Mouse (Mus musculus) testis, adult 2 months (tissue): ENCODE measurements around the gene Gcnt3. TPM values are rescaled to one million over a fixed set of nuclear protein-coding genes. Genes with fewer than 3 reads are reported as not detected.

Experiments used
- H3K27ac ChIP-seq: fragments of 200-500 bp; 2 replicates; pipeline ENCODE4 v1.5.1; 2012; ENCODE audit warnings: low read depth, low read length; ENCODE audit not compliant: control insufficient read depth, insufficient read depth
- H3K27me3 ChIP-seq: fragments of 200-500 bp; 2 replicates; pipeline ENCODE4 v1.6.1; 2012; ENCODE audit warnings: mild to moderate bottlenecking, low read length, moderate library complexity; ENCODE audit not compliant: control insufficient read depth, insufficient read depth
- H3K36me3 ChIP-seq: fragments of 200-500 bp; 2 replicates; pipeline ENCODE4 v1.6.1; 2012; ENCODE audit warnings: mild to moderate bottlenecking, low read length; ENCODE audit not compliant: control insufficient read depth, insufficient read depth
- H3K4me1 ChIP-seq: fragments of 200-500 bp; 2 replicates; pipeline ENCODE4 v1.6.1; 2012; ENCODE audit warnings: low read length; ENCODE audit not compliant: control insufficient read depth, insufficient read depth
- H3K4me3 ChIP-seq: fragments of 200-500 bp; 2 replicates; pipeline ENCODE4 v1.5.1; 2012; ENCODE audit warnings: low read depth, mild to moderate bottlenecking, low read length, moderate library complexity, mixed read lengths; ENCODE audit not compliant: control insufficient read depth
- CTCF ChIP-seq: fragments of 200-500 bp; IDR thresholded peaks from 2 replicates; pipeline ENCODE4 v1.5.1; 2012; ENCODE audit warnings: low read depth, mild to moderate bottlenecking, inconsistent platforms, low read length, moderate library complexity; ENCODE audit not compliant: control insufficient read depth, insufficient read depth, insufficient replicate concordance
- POLR2A ChIP-seq: fragments of 200-500 bp; IDR thresholded peaks from 2 replicates; pipeline ENCODE4 v1.6.1; 2012; ENCODE audit warnings: low read depth, mild to moderate bottlenecking, inconsistent platforms, low read length, moderate library complexity; ENCODE audit not compliant: control insufficient read depth
- polyA plus RNA-seq: library from polyadenylated mRNA; depleted of rRNA; stranded (reverse); fragments of >200 nt; gene quantifications from 2 replicates; pipeline ENCODE4 v1.2.3, GENCODE M21; 2012; rRNA removed

The Gcnt3 gene
- 5.0 TPM in 2 replicates for polyA plus RNA-seq

GRCm38 (mm10) chr9:70037988-70038387, at the start of gene Gcnt3:
Gene Gcnt3, minus strand, starts transcription at chr9:70038088.
- H3K4me1 ChIP-seq, result no peaks in the 10 kb centered on the region
- TF ChIP-seq POLR2A, result no peak
- no peak for TF ChIP-seq CTCF
- no peaks in the 10 kb centered on the region for H3K36me3 ChIP-seq
- no peak within 1 kb of the TSS for H3K27ac ChIP-seq
- H3K4me3 ChIP-seq, result no peak within 1 kb of the TSS
- H3K27me3 ChIP-seq, result no peaks in the 10 kb centered on the region

GRCm38 (mm10) chr9:70087379-70087778, 49.5 kb upstream of the Gcnt3 start:
- no peak overlapping the region for H3K4me3 ChIP-seq
- no peak overlapping the region for H3K27ac ChIP-seq
- no peaks in the 10 kb centered on the region for H3K27me3 ChIP-seq
- no peak for TF ChIP-seq POLR2A
- no peak for TF ChIP-seq CTCF
- H3K36me3 ChIP-seq, result no peaks in the 10 kb centered on the region
- H3K4me1 ChIP-seq, result peaks cover 1% of the 10 kb centered on the region; the same call in 1 of the 2 replicates

GRCm38 (mm10) chr9:70086091-70086490, 48.2 kb upstream of the Gcnt3 start:
- H3K4me3 ChIP-seq, result no peak overlapping the region
- no peaks in the 10 kb centered on the region for H3K36me3 ChIP-seq
- peaks cover 5% of the 10 kb centered on the region for H3K4me1 ChIP-seq
- no peak overlapping the region for H3K27ac ChIP-seq
- H3K27me3 ChIP-seq, result no peaks in the 10 kb centered on the region
- TF ChIP-seq CTCF (no peak), POLR2A (no peak)

- Histone ChIP-seq H3K27me3 (no peaks in the 10 kb centered on the region), H3K27ac (no peak overlapping the region), H3K4me3 (no peak overlapping the region), H3K36me3 (no peaks in the 10 kb centered on the region), H3K4me1 (peaks cover 5% of the 10 kb centered on the region)
- TF ChIP-seq CTCF (peak; percentile 31; the same call in 1 of the 2 replicates), POLR2A (no peak)
Observed at GRCm38 (mm10) chr9:70084107-70084506, 46.2 kb upstream of the Gcnt3 start.

GRCm38 (mm10) chr9:70082357-70083204, 44.7 kb upstream of the Gcnt3 start:
- Histone ChIP-seq H3K4me1 (peaks cover 5% of the 10 kb centered on the region), H3K27me3 (no peaks in the 10 kb centered on the region), H3K27ac (no peak overlapping the region), H3K36me3 (no peaks in the 10 kb centered on the region), H3K4me3 (peak overlapping the region; percentile 77)
- no peak for TF ChIP-seq POLR2A

- Histone ChIP-seq H3K27me3 (no peaks in the 10 kb centered on the region), H3K4me1 (peaks cover 5% of the 10 kb centered on the region), H3K4me3 (no peak overlapping the region), H3K27ac (no peak overlapping the region), H3K36me3 (no peaks in the 10 kb centered on the region)
- TF ChIP-seq CTCF (no peak), POLR2A (no peak)
Observed at GRCm38 (mm10) chr9:70081767-70082166, 43.9 kb upstream of the Gcnt3 start.

- TF ChIP-seq CTCF, result no peak
- TF ChIP-seq POLR2A, result no peak
- Histone ChIP-seq H3K27ac (no peak overlapping the region), H3K4me1 (peaks cover 5% of the 10 kb centered on the region), H3K27me3 (no peaks in the 10 kb centered on the region), H3K4me3 (no peak overlapping the region), H3K36me3 (no peaks in the 10 kb centered on the region)
Observed at GRCm38 (mm10) chr9:70080976-70081375, 43.1 kb upstream of the Gcnt3 start.
